Mouse (Mus musculus): Measurements from ENCODE around the gene Zranb3. TPM values are rescaled to one million over a fixed set of nuclear protein-coding genes. Genes with fewer than 3 reads are reported as not detected.
"Not testable (repeated sequence)": the region's sequence is repeated elsewhere in the genome, so short reads cannot be mapped to it uniquely, and the experiment has no call there.

The Zranb3 gene
- 1.2 and 1.3 TPM in 2 replicates for polyA plus RNA-seq (2015; fragmentation: Nextera tagmentation; extraction: Ambion mirVana)

GRCm38 (mm10) chr1:128102641-128103461, at the start of gene Zranb3, which contains the start of gene R3hdm1:
Gene Zranb3, minus strand, starts transcription at chr1:128103047.
Gene R3hdm1, plus strand, starts transcription at chr1:128103301.
- ATAC-seq = peak; percentile 89
- peak; percentile 95 for DNase-seq
- Histone ChIP-seq H3K4me2 (ENCODE audit: low read depth, low read length) (peak within 1 kb of the TSS; percentile 77), H3K36me3 (replicated peaks; ENCODE audit: insufficient read depth, low read length) (no peaks in the 10 kb centered on the region), H3K4me1 (ENCODE audit: insufficient read depth) (peaks cover 9% of the 10 kb centered on the region), H3K27me3 (ENCODE audit: insufficient read depth, low read length) (no peaks in the 10 kb centered on the region), H3K9me3 (ENCODE audit: low read length) (no peaks in the 10 kb centered on the region), H3K4me3 (ENCODE audit: low read depth, low read length) (peak within 1 kb of the TSS; percentile 69), H3K27ac (ENCODE audit: low read depth) (peak within 1 kb of the TSS; percentile 93), H3K9ac (replicated peaks) (peak within 1 kb of the TSS; percentile 67)
- WGBS (ENCODE audit: insufficient replicate concordance) = under 1% methylated on average over 43 of the region's 43 CpGs
- TF ChIP-seq EP300 (IDR thresholded peaks at IDR 0.05; ENCODE audit: low read depth) (no peak; the same call in none of the 2 replicates), CTCF (IDR thresholded peaks at IDR 0.05; ENCODE audit: low read depth) (no peak)

DNA sequence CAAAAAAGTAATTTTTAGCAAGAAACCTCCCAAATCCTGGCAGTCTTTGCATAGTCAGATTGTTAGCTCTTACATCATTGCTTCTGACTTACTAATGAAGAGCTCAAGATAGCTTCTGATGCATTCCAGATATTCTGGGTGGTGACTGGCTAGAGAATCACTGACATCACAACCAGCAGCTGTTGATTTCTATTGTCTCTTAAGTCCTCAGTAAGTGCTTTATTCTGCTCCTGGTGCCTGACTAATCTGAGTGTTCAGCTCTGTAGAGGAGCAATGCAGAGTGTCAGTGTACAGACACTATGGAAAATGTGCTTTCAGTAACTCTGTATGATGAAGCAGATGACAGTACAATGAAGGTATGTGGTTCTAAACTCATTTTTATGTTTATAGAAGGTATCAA, 38.9 kb upstream of the Zranb3 start:
- H3K27me3 ChIP-seq (ENCODE audit: insufficient read depth, low read length) = no peaks in the 10 kb centered on the region
- no peak for TF ChIP-seq EP300 (IDR thresholded peaks at IDR 0.05; ENCODE audit: low read depth)
- no peak overlapping the region for H3K4me3 ChIP-seq (ENCODE audit: low read depth, low read length)
- ATAC-seq = no peak
- no peak overlapping the region for H3K9ac ChIP-seq (replicated peaks)
- no peak for DNase-seq
- no peaks in the 10 kb centered on the region for H3K4me1 ChIP-seq (ENCODE audit: insufficient read depth)
- no peaks in the 10 kb centered on the region for H3K36me3 ChIP-seq (replicated peaks; ENCODE audit: insufficient read depth, low read length)
- no peak overlapping the region for H3K4me2 ChIP-seq (ENCODE audit: low read depth, low read length)
- H3K9me3 ChIP-seq (ENCODE audit: low read length) = no peaks in the 10 kb centered on the region
- H3K27ac ChIP-seq (ENCODE audit: low read depth) = no peak overlapping the region

DNA sequence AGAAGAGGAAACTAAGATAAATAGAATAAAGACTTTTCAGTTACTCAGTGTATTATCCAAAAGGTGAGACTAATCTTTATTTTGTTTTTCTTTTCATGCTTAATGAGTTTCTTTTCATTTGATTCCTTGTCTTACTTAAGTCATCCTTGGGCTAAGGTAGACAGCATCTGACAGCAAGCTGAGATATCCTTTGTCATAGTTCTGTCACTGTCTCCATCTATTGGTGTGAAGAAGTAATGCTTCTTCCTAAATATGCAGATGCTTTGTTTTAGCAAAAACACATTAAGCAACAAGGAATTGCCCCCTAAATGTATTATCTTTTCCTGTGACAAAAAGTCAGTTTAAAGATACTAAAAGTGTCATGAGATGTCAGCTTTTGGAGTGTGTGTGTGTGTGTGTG, 38.2 kb upstream of the Zranb3 start:
- Histone ChIP-seq H3K4me2 (ENCODE audit: low read depth, low read length) (no peak overlapping the region), H3K9me3 (ENCODE audit: low read length) (no peaks in the 10 kb centered on the region), H3K9ac (replicated peaks) (no peak overlapping the region), H3K27me3 (ENCODE audit: insufficient read depth, low read length) (no peaks in the 10 kb centered on the region), H3K36me3 (replicated peaks; ENCODE audit: insufficient read depth, low read length) (no peaks in the 10 kb centered on the region), H3K27ac (ENCODE audit: low read depth) (no peak overlapping the region), H3K4me1 (ENCODE audit: insufficient read depth) (no peaks in the 10 kb centered on the region), H3K4me3 (ENCODE audit: low read depth, low read length) (no peak overlapping the region)
- DNase-seq = no peak
- ATAC-seq = no peak
- TF ChIP-seq CTCF (IDR thresholded peaks at IDR 0.05; ENCODE audit: low read depth) (peak; percentile 64), EP300 (IDR thresholded peaks at IDR 0.05; ENCODE audit: low read depth) (no peak)

- not testable (repeated sequence) for H3K27me3 ChIP-seq (ENCODE audit: insufficient read depth, low read length); H3K36me3 ChIP-seq (replicated peaks; ENCODE audit: insufficient read depth, low read length); H3K9ac ChIP-seq (replicated peaks); H3K27ac ChIP-seq (ENCODE audit: low read depth); H3K4me2 ChIP-seq (ENCODE audit: low read depth, low read length); H3K4me1 ChIP-seq (ENCODE audit: insufficient read depth); ATAC-seq; DNase-seq; H3K9me3 ChIP-seq (ENCODE audit: low read length); H3K4me3 ChIP-seq (ENCODE audit: low read depth, low read length)
These were observed 33.4 kb upstream of the Zranb3 start for GRCm38 (mm10) chr1:128136222-128136621.

DNA sequence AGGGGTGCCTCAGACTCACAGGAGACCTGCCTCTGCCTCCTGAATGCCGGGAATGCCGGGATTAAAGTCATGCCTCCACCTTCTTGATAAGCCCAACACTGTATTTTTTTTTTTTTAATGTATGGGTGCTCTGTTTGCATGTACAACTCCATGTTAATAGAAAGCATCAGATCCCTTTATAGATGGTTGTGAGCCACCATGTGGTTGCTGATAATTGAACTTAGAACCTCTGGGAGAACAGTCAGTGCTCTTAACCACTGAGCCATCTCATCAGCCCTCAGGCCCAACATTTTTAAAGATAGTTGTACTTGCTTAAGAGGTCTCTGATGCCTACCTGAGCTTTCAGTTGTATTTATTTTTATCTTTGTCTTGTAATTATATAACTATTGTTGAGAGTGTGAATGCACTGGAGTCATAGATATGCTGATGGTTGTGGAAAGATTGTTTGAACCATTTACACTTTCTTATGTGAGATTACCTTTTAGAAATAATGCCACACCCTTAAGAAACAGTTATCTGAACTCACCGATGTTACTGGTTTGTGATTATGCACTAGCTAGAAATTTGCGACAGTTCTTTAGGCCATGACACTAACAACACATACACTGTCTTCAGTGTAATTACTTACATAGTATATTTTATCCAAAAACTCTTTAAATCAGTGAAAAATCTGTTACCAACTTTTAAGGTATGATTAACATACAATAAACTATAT, 18.2 kb upstream of the Zranb3 start:
- Histone ChIP-seq H3K4me2 (ENCODE audit: low read depth, low read length) (no peak overlapping the region), H3K9ac (replicated peaks) (no peak overlapping the region), H3K9me3 (ENCODE audit: low read length) (no peaks in the 10 kb centered on the region), H3K4me3 (ENCODE audit: low read depth, low read length) (no peak overlapping the region), H3K27me3 (ENCODE audit: insufficient read depth, low read length) (no peaks in the 10 kb centered on the region), H3K27ac (ENCODE audit: low read depth) (no peak overlapping the region), H3K36me3 (replicated peaks; ENCODE audit: insufficient read depth, low read length) (no peaks in the 10 kb centered on the region), H3K4me1 (ENCODE audit: insufficient read depth) (peaks cover 3% of the 10 kb centered on the region; the same call in 1 of the 2 replicates)
- ATAC-seq (no peak), DNase-seq (no peak)
- TF ChIP-seq CTCF (IDR thresholded peaks at IDR 0.05; ENCODE audit: low read depth) (no peak), EP300 (IDR thresholded peaks at IDR 0.05; ENCODE audit: low read depth) (no peak)
- WGBS (ENCODE audit: insufficient replicate concordance) = 69% methylated on average over 4 of the region's 4 CpGs

- peak; percentile 32 for TF ChIP-seq CTCF (IDR thresholded peaks at IDR 0.05; ENCODE audit: low read depth)
- no peak for TF ChIP-seq EP300 (IDR thresholded peaks at IDR 0.05; ENCODE audit: low read depth)
- peak; percentile 71 for DNase-seq
- 2% methylated on average over 35 of the region's 47 CpGs for WGBS (ENCODE audit: insufficient replicate concordance)
These were observed 757 bp upstream of the Zranb3 start for GRCm38 (mm10) chr1:128103520-128104088.

More at GRCm38 (mm10) chr1:128103520-128104088, 757 bp upstream of the Zranb3 start:
- H3K9ac ChIP-seq (replicated peaks) = peak overlapping the region; percentile 67
- peaks cover 9% of the 10 kb centered on the region for H3K4me1 ChIP-seq (ENCODE audit: insufficient read depth)
- peak overlapping the region; percentile 93 for H3K27ac ChIP-seq (ENCODE audit: low read depth)
- H3K27me3 ChIP-seq (ENCODE audit: insufficient read depth, low read length) = no peaks in the 10 kb centered on the region
- peak; percentile 27 for ATAC-seq
- H3K4me3 ChIP-seq (ENCODE audit: low read depth, low read length) = peak overlapping the region; percentile 69
- no peaks in the 10 kb centered on the region for H3K9me3 ChIP-seq (ENCODE audit: low read length)
- no peaks in the 10 kb centered on the region for H3K36me3 ChIP-seq (replicated peaks; ENCODE audit: insufficient read depth, low read length)
- H3K4me2 ChIP-seq (ENCODE audit: low read depth, low read length) = peak overlapping the region; percentile 69

Measured in liver, postnatal 0 days (tissue).